Mouse (Mus musculus): Measurements from ENCODE around the gene Slc22a8. TPM values are rescaled to one million over a fixed set of nuclear protein-coding genes. Genes with fewer than 3 reads are reported as not detected.

Gene Slc22a8
- polyA plus RNA-seq (2016; fragmentation: Nextera tagmentation; extraction: Ambion mirVana), result 0.89 and 0.93 TPM in 2 replicates

DNA sequence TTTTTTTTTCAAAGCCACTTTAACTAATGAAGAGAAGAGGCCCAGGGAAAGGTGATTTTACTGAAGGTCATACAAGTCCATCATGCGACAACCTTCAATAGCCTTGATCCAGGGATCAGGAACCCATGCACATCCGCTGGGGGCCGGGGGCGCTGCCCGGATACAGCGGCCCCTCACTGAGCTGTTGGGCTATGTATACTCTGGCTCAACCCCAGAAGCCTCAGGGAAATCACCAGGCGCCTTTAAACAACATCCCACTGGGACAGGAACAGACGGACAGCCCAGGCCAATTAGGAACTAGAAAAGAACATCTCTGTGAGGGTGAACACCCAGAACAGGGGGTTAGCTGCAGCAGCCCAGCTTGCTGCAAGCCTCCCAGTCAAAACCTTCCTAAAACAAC lies at the start of gene Slc22a8:
Slc22a8 (plus strand) TSS at position 301 of the 400 bp plus-strand sequence.
- Histone ChIP-seq H3K9ac (no peak within 1 kb of the TSS), H3K4me1 (peaks cover 13% of the 10 kb centered on the region), H3K27ac (no peak within 1 kb of the TSS), H3K4me3 (no peak within 1 kb of the TSS), H3K27me3 (no peaks in the 10 kb centered on the region), H3K9me3 (replicated peaks) (no peaks in the 10 kb centered on the region), H3K36me3 (no peaks in the 10 kb centered on the region), H3K4me2 (replicated peaks) (no peak within 1 kb of the TSS)
- 62% methylated on average over 8 of the region's 8 CpGs for WGBS
- ATAC-seq (ENCODE audit: low FRiP score), result no peak

DNA sequence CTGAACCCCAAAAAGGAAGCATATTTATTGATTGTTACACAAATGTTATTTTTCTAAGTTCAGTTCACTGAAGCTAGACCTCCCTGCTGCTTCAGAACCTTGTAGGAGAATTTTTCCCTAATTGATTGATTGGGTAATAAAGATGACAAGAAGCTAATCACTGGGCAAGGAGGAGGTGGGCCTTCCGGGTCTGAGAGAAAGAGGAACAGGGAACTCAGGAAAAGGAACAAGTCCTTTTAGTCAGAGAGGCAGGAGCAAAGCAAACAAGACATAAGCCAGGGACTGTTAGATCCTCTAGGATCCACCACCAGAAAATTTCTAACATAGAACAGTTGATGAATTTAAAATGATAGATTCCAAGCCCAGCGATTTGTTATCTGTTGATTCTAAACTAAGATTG lies 32.2 kb upstream of the Slc22a8 start:
- Histone ChIP-seq H3K9me3 (replicated peaks) (no peaks in the 10 kb centered on the region), H3K4me3 (no peak overlapping the region), H3K27ac (no peak overlapping the region), H3K36me3 (no peaks in the 10 kb centered on the region), H3K4me1 (no peaks in the 10 kb centered on the region), H3K9ac (no peak overlapping the region), H3K27me3 (no peaks in the 10 kb centered on the region), H3K4me2 (replicated peaks) (no peak overlapping the region)
- ATAC-seq (ENCODE audit: low FRiP score), result no peak
- WGBS, result 71% methylated on average over 2 of the region's 2 CpGs

DNA sequence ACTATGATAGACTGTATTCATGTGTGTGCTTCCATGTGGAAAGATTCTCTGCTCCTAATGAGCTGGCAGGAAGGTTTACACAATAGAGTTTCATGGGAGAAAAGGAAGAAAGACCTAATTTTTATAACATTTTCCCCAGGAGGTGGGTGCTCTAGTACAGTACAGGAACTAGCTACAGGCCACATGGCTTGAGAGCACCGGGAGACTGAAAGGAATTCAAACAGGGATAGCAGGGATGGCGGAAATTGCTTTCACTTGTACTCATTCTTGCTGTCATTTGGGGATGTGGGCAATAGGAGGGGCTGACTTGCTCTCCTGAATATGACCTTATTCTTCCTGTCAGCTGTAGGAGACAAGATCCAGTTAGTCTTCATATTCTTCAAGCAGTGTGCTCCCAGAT lies 27.0 kb upstream of the Slc22a8 start:
- WGBS, result 61% methylated on average over 2 of the region's 2 CpGs
- no peak for ATAC-seq (ENCODE audit: low FRiP score)
- H3K4me2 ChIP-seq (replicated peaks), result no peak overlapping the region
- no peak overlapping the region for H3K9ac ChIP-seq
- H3K9me3 ChIP-seq (replicated peaks), result no peaks in the 10 kb centered on the region
- H3K27me3 ChIP-seq, result no peaks in the 10 kb centered on the region
- H3K36me3 ChIP-seq, result no peaks in the 10 kb centered on the region
- H3K4me1 ChIP-seq, result 0 out of 2 replicates have a peak, but pooled peaks cover 3% of the 10 kb centered on the region
- H3K4me3 ChIP-seq, result no peak overlapping the region
- no peak overlapping the region for H3K27ac ChIP-seq

DNA sequence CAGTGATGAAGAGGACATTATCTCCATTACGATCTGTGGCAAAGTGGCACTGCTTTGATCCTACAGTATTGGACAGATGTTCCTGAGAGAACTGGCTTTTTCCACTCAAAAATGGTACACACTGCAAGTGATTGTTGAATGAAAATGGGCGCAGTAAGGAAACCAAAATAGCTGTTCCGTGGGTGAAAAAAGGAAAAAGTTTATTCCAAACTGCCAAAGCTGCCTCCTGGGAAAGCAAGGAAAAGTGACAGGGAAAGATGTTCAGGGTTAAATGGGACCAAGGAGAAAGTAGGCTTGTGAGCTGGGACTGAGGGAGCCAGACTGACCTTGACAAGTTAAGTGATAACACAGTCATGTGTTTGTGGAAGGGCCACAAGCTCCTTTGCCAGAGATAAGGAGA lies 26.6 kb upstream of the Slc22a8 start:
- H3K4me2 ChIP-seq (replicated peaks), result no peak overlapping the region
- no peaks in the 10 kb centered on the region for H3K36me3 ChIP-seq
- H3K27ac ChIP-seq, result no peak overlapping the region
- 0 out of 2 replicates have a peak, but pooled peaks cover 3% of the 10 kb centered on the region for H3K4me1 ChIP-seq
- no peaks in the 10 kb centered on the region for H3K27me3 ChIP-seq
- WGBS, result 79% methylated on average over 3 of the region's 3 CpGs
- no peaks in the 10 kb centered on the region for H3K9me3 ChIP-seq (replicated peaks)
- H3K4me3 ChIP-seq, result no peak overlapping the region
- no peak overlapping the region for H3K9ac ChIP-seq
- ATAC-seq (ENCODE audit: low FRiP score), result no peak

DNA sequence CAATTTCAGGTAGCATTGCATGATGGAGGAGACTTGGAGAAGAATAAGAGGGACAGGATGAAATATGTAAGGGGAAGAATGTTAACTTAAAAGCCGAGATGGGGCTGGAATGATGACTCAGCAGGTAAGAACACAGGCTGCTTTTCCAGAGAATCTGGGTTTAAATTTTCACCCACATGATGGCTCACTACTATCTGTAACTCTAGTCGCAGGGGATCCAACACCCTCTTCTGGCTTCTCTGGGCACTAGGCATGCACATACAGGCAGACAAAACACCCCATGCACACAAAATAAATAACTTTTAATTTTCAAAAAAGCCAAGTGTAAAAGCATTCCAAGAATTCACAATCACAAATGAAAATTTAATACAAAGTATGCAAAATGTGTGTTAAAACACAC lies 25.8 kb upstream of the Slc22a8 start:
- no peak for ATAC-seq (ENCODE audit: low FRiP score)
- Histone ChIP-seq H3K27ac (no peak overlapping the region), H3K36me3 (no peaks in the 10 kb centered on the region), H3K27me3 (no peaks in the 10 kb centered on the region), H3K4me1 (0 out of 2 replicates have a peak, but pooled peaks cover 3% of the 10 kb centered on the region), H3K9ac (no peak overlapping the region), H3K4me2 (replicated peaks) (no peak overlapping the region), H3K9me3 (replicated peaks) (no peaks in the 10 kb centered on the region), H3K4me3 (no peak overlapping the region)
- WGBS, result 82% methylated on average over 2 of the region's 2 CpGs

DNA sequence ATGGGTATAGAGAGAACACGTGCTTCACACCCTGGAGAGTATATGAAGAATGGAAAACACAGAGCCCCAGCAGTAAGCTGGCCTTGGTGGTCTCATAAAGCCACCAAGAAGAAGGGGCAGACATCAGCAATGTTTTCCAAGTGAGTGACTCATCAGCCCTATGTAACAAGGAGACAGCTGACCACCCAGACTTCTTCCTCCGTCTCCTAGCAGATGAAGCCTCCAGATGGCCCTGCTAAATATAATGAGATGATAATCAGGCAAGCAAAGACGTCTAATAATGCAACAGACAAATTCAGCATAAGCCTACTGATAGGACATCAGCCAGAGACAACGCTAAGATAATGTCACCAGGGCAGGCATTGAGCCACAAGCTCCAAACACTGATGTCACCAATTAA lies 25.1 kb upstream of the Slc22a8 start:
- WGBS, result 43% methylated on average over 4 of the region's 4 CpGs
- 0 out of 2 replicates have a peak, but pooled peaks cover 3% of the 10 kb centered on the region for H3K4me1 ChIP-seq
- H3K9me3 ChIP-seq (replicated peaks), result no peaks in the 10 kb centered on the region
- no peak overlapping the region for H3K27ac ChIP-seq
- no peak overlapping the region for H3K4me2 ChIP-seq (replicated peaks)
- H3K36me3 ChIP-seq, result no peaks in the 10 kb centered on the region
- no peak overlapping the region for H3K4me3 ChIP-seq
- no peaks in the 10 kb centered on the region for H3K27me3 ChIP-seq
- H3K9ac ChIP-seq, result no peak overlapping the region
- ATAC-seq (ENCODE audit: low FRiP score), result peak; percentile 62; the same call in 1 of the 2 replicates

DNA sequence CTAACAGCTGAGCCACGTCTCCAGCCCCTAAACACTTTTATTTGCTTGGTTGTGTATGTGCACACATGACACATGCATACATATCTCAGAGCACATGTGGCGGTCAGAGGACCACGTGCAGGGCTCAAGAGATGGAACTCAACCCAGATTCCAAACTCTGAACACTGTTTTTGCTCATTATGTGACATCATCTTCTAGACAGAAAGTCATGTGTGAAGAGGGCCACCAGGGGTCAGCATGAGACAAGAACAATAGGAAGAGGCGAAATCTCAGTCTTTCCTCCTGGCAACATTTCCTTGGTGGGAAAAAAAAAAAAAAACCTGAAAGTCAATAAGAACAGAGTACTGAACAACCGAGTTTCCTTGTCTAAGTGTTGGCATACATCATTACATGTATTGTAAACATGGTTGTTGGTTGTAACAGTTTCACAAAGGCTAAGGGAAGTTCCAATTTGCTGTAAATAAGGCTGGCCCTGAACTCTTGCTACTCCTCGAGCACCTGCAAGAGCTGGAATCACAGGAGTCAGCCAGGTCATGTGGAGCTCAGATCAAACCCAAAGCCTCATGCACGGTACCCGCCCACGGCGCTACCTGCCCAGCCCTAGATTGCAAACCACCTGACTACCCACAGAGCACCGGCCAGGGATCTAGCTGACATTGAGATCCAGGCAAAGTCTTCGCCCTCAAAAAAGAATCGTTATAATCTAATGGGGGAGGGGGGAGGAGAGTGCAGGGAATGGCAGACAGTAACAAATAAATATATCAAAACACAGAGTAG lies 23.8 kb upstream of the Slc22a8 start:
- Histone ChIP-seq H3K36me3 (no peaks in the 10 kb centered on the region), H3K27ac (no peak overlapping the region), H3K4me1 (0 out of 2 replicates have a peak, but pooled peaks cover 3% of the 10 kb centered on the region), H3K27me3 (no peaks in the 10 kb centered on the region), H3K4me3 (no peak overlapping the region), H3K9ac (no peak overlapping the region), H3K4me2 (replicated peaks) (no peak overlapping the region), H3K9me3 (replicated peaks) (no peaks in the 10 kb centered on the region)
- WGBS, result 51% methylated on average over 13 of the region's 13 CpGs
- no peak; the same call in 1 of the 2 replicates for ATAC-seq (ENCODE audit: low FRiP score)

DNA sequence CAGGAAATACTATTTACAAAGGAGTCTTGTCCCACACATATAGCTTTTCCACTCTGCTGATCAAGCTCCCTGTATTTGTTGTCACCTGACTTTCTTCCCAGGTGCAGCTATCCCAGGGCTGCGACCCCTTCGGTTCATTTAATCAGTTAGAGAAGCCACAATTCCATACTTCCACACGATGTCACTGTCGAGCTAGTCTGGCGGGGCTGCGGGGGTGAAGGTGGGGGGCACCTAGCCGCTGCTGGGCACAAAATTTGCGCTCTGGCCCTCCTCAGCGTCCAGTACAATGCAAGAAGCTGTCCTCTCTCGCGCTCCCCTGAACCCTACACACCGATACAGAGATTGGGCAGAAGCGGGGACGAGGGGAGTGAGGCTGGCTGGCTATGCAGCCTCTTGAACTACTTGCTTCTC lies 21.6 kb upstream of the Slc22a8 start:
- H3K4me3 ChIP-seq, result 0 out of 2 replicates have a peak overlapping the region, but pooled peaks have one; percentile 13
- no peaks in the 10 kb centered on the region for H3K9me3 ChIP-seq (replicated peaks)
- no peaks in the 10 kb centered on the region for H3K36me3 ChIP-seq
- H3K27me3 ChIP-seq, result no peaks in the 10 kb centered on the region
- H3K4me1 ChIP-seq, result 0 out of 2 replicates have a peak, but pooled peaks cover 3% of the 10 kb centered on the region
- peak overlapping the region; percentile 52 for H3K4me2 ChIP-seq (replicated peaks)
- WGBS, result 4% methylated on average over 14 of the region's 14 CpGs
- H3K27ac ChIP-seq, result no peak overlapping the region
- no peak for ATAC-seq (ENCODE audit: low FRiP score)
- H3K9ac ChIP-seq, result no peak overlapping the region

DNA sequence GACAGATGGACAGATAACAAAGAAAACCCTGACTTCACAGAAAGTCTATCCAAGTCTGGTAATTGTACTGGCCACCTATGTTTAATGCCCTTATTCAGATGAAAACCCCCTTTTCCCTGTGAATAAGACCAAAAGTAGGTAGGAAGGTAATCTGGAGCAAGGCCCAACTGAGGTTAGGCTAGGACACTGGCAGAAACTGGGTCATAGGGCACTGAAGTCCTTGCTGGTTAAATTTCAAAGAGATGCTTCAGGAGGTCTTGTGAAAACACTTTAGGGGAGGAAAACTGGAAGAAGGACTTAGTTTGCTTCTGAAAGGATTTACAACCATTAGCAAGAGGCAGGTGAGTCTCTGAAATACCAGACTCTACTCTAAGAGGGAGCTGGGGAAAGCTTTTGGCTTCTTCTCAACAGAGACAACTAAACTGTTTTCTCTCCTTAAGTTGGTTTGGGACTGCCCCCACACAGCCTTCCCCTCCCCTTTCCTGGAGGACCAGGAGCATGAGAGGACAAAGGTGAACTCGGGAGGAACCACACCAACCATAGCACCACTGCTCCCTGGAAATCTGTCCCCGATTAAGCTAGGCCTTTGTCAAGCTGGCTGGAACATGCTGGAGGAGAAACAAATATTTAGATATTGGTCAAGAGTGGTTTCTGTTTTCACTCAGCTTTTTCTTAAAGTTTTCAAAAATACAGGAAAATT lies 20.6 kb upstream of the Slc22a8 start:
- WGBS, result 59% methylated on average over 2 of the region's 2 CpGs
- no peak for ATAC-seq (ENCODE audit: low FRiP score)
- Histone ChIP-seq H3K9ac (no peak overlapping the region), H3K27me3 (no peaks in the 10 kb centered on the region), H3K4me1 (0 out of 2 replicates have a peak, but pooled peaks cover 3% of the 10 kb centered on the region), H3K27ac (no peak overlapping the region), H3K36me3 (no peaks in the 10 kb centered on the region), H3K4me2 (replicated peaks) (no peak overlapping the region), H3K9me3 (replicated peaks) (no peaks in the 10 kb centered on the region), H3K4me3 (no peak overlapping the region)

DNA sequence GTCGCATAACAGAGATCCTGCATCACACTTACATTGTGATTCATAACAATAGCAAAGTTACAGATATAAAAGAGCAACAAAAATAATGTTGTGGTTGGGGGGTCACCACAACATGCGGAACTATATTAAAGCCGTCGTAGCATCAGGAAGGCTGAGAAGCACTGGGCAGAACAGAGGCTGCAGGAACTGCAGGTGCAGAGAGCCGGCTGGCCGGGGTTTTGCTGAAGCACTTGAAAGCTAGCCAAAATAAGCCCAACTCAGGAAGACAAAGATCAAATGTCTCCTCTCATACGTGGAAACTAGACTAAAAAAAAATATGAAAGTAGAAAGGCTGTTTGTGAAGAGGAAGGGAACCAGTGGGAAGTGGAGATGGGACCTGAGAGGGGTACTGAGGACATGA lies 19.3 kb upstream of the Slc22a8 start:
- Histone ChIP-seq H3K9ac (no peak overlapping the region), H3K4me3 (no peak overlapping the region), H3K4me1 (no peaks in the 10 kb centered on the region), H3K9me3 (replicated peaks) (no peaks in the 10 kb centered on the region), H3K27ac (no peak overlapping the region), H3K27me3 (no peaks in the 10 kb centered on the region), H3K4me2 (replicated peaks) (no peak overlapping the region), H3K36me3 (no peaks in the 10 kb centered on the region)
- ATAC-seq (ENCODE audit: low FRiP score), result no peak
- 76% methylated on average over 7 of the region's 7 CpGs for WGBS

DNA sequence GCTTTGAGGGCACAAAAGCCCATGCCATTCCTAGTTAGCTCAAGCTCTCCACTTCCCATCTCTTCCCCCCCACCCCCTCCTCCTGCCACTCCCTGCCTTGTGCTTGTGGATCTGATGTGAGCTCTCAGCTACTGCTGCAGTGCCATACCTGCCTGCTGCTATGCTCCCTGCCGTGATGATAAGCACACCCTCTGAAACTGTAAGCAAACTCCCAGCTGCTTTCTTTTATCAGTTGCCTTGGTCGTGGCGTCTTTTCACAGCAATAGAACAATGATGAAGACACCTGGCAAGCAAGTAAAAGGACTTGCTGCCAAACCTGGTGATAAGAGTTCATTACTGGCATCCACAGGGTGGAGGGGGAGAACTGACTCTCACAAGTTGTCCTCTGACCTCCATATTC lies 18.6 kb upstream of the Slc22a8 start:
- ATAC-seq (ENCODE audit: low FRiP score), result no peak
- Histone ChIP-seq H3K4me3 (no peak overlapping the region), H3K27ac (no peak overlapping the region), H3K9me3 (replicated peaks) (no peaks in the 10 kb centered on the region), H3K4me1 (no peaks in the 10 kb centered on the region), H3K27me3 (no peaks in the 10 kb centered on the region), H3K9ac (no peak overlapping the region), H3K4me2 (replicated peaks) (no peak overlapping the region), H3K36me3 (no peaks in the 10 kb centered on the region)
- WGBS, result 40% methylated on average over 3 of the region's 3 CpGs

DNA sequence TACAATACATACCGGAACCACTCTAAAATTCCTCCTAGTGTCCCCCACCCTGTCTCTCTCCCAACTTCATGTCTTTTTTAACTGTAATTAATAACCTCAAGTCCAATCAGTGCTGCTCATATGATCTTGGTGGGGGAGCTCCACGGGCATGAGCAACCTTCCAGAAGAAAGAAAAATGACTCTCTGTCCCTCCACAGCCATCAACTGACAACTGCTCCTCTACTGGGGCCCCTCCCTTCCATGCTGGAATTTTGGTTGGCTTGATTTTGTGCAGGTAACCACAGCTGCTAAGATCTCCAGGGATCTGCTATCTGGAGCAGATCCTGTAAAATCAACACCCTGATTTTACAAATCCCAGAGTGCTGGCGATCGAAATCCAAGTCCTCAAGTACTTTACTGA lies 13.6 kb upstream of the Slc22a8 start:
- Histone ChIP-seq H3K36me3 (no peaks in the 10 kb centered on the region), H3K9me3 (replicated peaks) (no peaks in the 10 kb centered on the region), H3K4me3 (no peak overlapping the region), H3K4me1 (peaks cover 5% of the 10 kb centered on the region), H3K27ac (no peak overlapping the region), H3K9ac (no peak overlapping the region), H3K27me3 (0 out of 2 replicates have a peak, but pooled peaks cover 3% of the 10 kb centered on the region), H3K4me2 (replicated peaks) (no peak overlapping the region)
- ATAC-seq (ENCODE audit: low FRiP score), result no peak
- 76% methylated on average over 4 of the region's 4 CpGs for WGBS

All from hindbrain, embryonic 12.5 days (tissue).